Mouse (Mus musculus) adrenal gland, postnatal 14 days (tissue): ENCODE measurements around the gene Tmem178. TPM values are rescaled to one million over a fixed set of nuclear protein-coding genes. Genes with fewer than 3 reads are reported as not detected.
"Not testable (repeated sequence)": the region's sequence is repeated elsewhere in the genome, so short reads cannot be mapped to it uniquely, and the experiment has no call there.

Experiments
- DNase-seq: peaks from one replicate; pipeline ENCODE4 v3.0.0; 2021; ENCODE audit warnings: mixed read lengths
- total RNA-seq: library from RNA; stranded (reverse); gene quantifications from 2 replicates; pipeline ENCODE4 v1.2.3, GENCODE M21; 2021

The Tmem178 gene
- total RNA-seq, 1 experiment from 2014 or later: 6.6 TPM

GRCm38 (mm10) chr17:80945510-80945909, 1.1 kb downstream of the Tmem178 start:
- not testable (repeated sequence) for DNase-seq

GRCm38 (mm10) chr17:80946091-80946885, 1.9 kb downstream of the Tmem178 start:
- DNase-seq: no peak

GRCm38 (mm10) chr17:80947075-80947960, 2.9 kb downstream of the Tmem178 start:
- DNase-seq: no peak

GRCm38 (mm10) chr17:80949382-80949781, 5.0 kb downstream of the Tmem178 start:
- DNase-seq: no peak

- DNase-seq: no peak
Observed at GRCm38 (mm10) chr17:80949895-80950294, 5.5 kb downstream of the Tmem178 start.

- DNase-seq: peak; percentile 14
Observed at GRCm38 (mm10) chr17:80952305-80952704, 7.9 kb downstream of the Tmem178 start.

- no peak for DNase-seq
Observed at GRCm38 (mm10) chr17:80955415-80955814, 11.0 kb downstream of the Tmem178 start.

- no peak for DNase-seq
Observed at GRCm38 (mm10) chr17:80955998-80956811, 11.8 kb downstream of the Tmem178 start.

GRCm38 (mm10) chr17:80958332-80958731, 13.9 kb downstream of the Tmem178 start:
- no peak for DNase-seq

- no peak for DNase-seq
Observed at GRCm38 (mm10) chr17:80959840-80960239, 15.4 kb downstream of the Tmem178 start.

GRCm38 (mm10) chr17:80967475-80967874, 23.0 kb downstream of the Tmem178 start:
- no peak for DNase-seq

GRCm38 (mm10) chr17:80969643-80970619, 25.5 kb downstream of the Tmem178 start:
- peak; percentile 39 for DNase-seq

- peak; percentile 8 for DNase-seq
Observed at GRCm38 (mm10) chr17:80970716-80971115, 26.3 kb downstream of the Tmem178 start.

GRCm38 (mm10) chr17:80972891-80973290, 28.5 kb downstream of the Tmem178 start:
- no peak for DNase-seq

- DNase-seq: no peak
Observed at GRCm38 (mm10) chr17:80977245-80977644, 32.8 kb downstream of the Tmem178 start.

GRCm38 (mm10) chr17:80980096-80980495, 35.7 kb downstream of the Tmem178 start:
- no peak for DNase-seq

- peak; percentile 16 for DNase-seq
Observed at GRCm38 (mm10) chr17:80981721-80982411, 37.4 kb downstream of the Tmem178 start.

- peak; percentile 84 for DNase-seq
Observed at GRCm38 (mm10) chr17:80982412-80982787, 38.0 kb downstream of the Tmem178 start.

GRCm38 (mm10) chr17:80982976-80983375, 38.5 kb downstream of the Tmem178 start:
- DNase-seq: no peak

GRCm38 (mm10) chr17:80991535-80992127, 47.2 kb downstream of the Tmem178 start:
- DNase-seq: no peak
